Mouse (Mus musculus) embryo, embryonic 11 days (tissue): Measurements from ENCODE around the gene Rps27.

ENCODE experiments used
- DNase-seq: peaks from one replicate; pipeline ENCODE4 v3.0.0-alpha.2; 2015

The Rps27 gene

GRCm38 (mm10) chr3:90231075-90231474 is 17.6 kb upstream of the Rps27 start:
- DNase-seq = no peak

- no peak for DNase-seq
These were observed 10.9 kb upstream of the Rps27 start for GRCm38 (mm10) chr3:90224331-90224730.

- DNase-seq = no peak
These were observed 9.5 kb upstream of the Rps27 start for GRCm38 (mm10) chr3:90222941-90223340.

GRCm38 (mm10) chr3:90222455-90222854 is 9.0 kb upstream of the Rps27 start:
- no peak for DNase-seq

- no peak for DNase-seq
These were observed 7.7 kb upstream of the Rps27 start for GRCm38 (mm10) chr3:90221123-90221522.

GRCm38 (mm10) chr3:90220531-90220951 is 7.1 kb upstream of the Rps27 start:
- DNase-seq = peak; percentile 83

GRCm38 (mm10) chr3:90220088-90220487 is 6.6 kb upstream of the Rps27 start:
- peak; percentile 80 for DNase-seq

GRCm38 (mm10) chr3:90215825-90216380 is 2.5 kb upstream of the Rps27 start:
- DNase-seq = no peak

GRCm38 (mm10) chr3:90213956-90214684 is 669 bp upstream of the Rps27 start:
- peak; percentile 30 for DNase-seq

- DNase-seq = no peak
These were observed 728 bp downstream of the Rps27 start for GRCm38 (mm10) chr3:90212723-90213122.

GRCm38 (mm10) chr3:90211475-90212398 is 1.7 kb downstream of the Rps27 start:
- DNase-seq = no peak

GRCm38 (mm10) chr3:90209908-90210566 is 3.4 kb downstream of the Rps27 start:
- no peak for DNase-seq

- no peak for DNase-seq
These were observed 4.8 kb downstream of the Rps27 start for GRCm38 (mm10) chr3:90208662-90209061.

- no peak for DNase-seq
These were observed 8.9 kb downstream of the Rps27 start for GRCm38 (mm10) chr3:90204582-90204981.

GRCm38 (mm10) chr3:90203619-90204018 is 9.8 kb downstream of the Rps27 start:
- no peak for DNase-seq

GRCm38 (mm10) chr3:90202884-90203283 is 10.6 kb downstream of the Rps27 start:
- DNase-seq = no peak

GRCm38 (mm10) chr3:90197548-90197947 is 15.9 kb downstream of the Rps27 start:
- no peak for DNase-seq

GRCm38 (mm10) chr3:90195644-90196043 is 17.8 kb downstream of the Rps27 start:
- DNase-seq = no peak

GRCm38 (mm10) chr3:90194759-90195158 is 18.7 kb downstream of the Rps27 start:
- DNase-seq = no peak

GRCm38 (mm10) chr3:90190859-90191510 is 22.5 kb downstream of the Rps27 start:
- no peak for DNase-seq

- DNase-seq = no peak
These were observed 29.9 kb downstream of the Rps27 start for GRCm38 (mm10) chr3:90183581-90183980.

- no peak for DNase-seq
These were observed 33.9 kb downstream of the Rps27 start for GRCm38 (mm10) chr3:90179566-90179965.
